Comparison of ENCODE assay signal across 11 mouse cellular contexts in the genomic region with DNA sequence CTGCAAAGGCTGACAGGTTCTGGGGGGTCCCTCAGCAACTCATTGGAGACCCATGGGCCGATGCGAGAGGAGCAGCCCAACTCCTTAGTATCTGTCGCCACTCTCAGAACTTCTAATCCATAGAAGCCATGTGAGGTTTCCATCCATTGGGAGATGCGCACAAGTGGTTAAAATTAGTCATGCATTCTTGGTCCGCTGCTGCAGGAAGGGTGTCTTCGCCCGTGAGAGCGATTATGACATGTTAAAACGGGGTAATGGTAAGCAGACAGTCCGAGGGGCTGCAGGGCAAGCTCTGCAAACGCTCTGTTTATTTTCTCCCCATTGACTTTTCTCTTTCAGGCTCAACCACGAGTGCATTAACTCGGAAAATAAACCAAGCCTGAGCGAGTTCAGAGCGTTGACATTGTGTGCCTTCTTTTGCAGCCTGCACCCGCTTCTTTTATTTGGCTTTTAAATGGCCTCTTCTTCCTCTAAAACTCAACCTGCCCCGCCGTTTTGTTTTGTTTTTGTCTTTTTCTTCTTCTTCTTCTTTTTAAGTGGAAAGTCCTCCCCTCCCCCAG.
DNase-seq lines count a peak whose midpoint lies in the region; ATAC-seq and TF ChIP-seq lines count a peak whose summit lies in the region.
"Had no signal": no experiment of that assay in that cellular context is flagged by ENCODE, and none has a peak within 500 bp of the region (broad histone marks: within the 10 kb centered on the region; RNA-seq: fewer than 3 reads in every experiment).

No protein-coding gene starts in this region.

- H3K27me3 ChIP-seq in liver, embryonic 11.5 days (replicated peaks; ENCODE audit: control insufficient read depth, insufficient read depth, low read length), result no peaks in the 10 kb centered on the region
- H3K27me3 ChIP-seq in forebrain, embryonic 13.5 days, result peaks cover 46% of the 10 kb centered on the region
- peaks cover 73% of the 10 kb centered on the region for H3K27me3 ChIP-seq in midbrain, embryonic 10.5 days (ENCODE audit: low read depth, poor library complexity, severe bottlenecking)
- H3K27me3 ChIP-seq in stomach, postnatal 0 days (ENCODE audit: control insufficient read depth, insufficient read depth, low read length), result no peaks in the 10 kb centered on the region
- H3K27me3 ChIP-seq in heart, embryonic 10.5 days (ENCODE audit: insufficient read depth, poor library complexity, severe bottlenecking), result 0 out of 2 replicates have a peak, but pooled peaks cover 4% of the 10 kb centered on the region

- no peak for ATAC-seq in liver, embryonic 11.5 days (replicated peaks; ENCODE audit: low FRiP score)
- no peak for ATAC-seq in forebrain, embryonic 13.5 days
- ATAC-seq in stomach, postnatal 0 days (ENCODE audit: low FRiP score, low TSS enrichment), result no peak
- ATAC-seq: CD4-positive, CD25-positive, alpha-beta regulatory T cell, adult 4 months had no signal

- no peaks in the 10 kb centered on the region; the same call in 1 of the 2 replicates for H3K4me1 ChIP-seq in liver, embryonic 11.5 days (replicated peaks; ENCODE audit: control insufficient read depth, insufficient read depth, low read length)
- H3K4me1 ChIP-seq in forebrain, embryonic 13.5 days, result peaks cover 16% of the 10 kb centered on the region
- H3K4me1 ChIP-seq in midbrain, embryonic 10.5 days, result peaks cover 45% of the 10 kb centered on the region
- H3K4me1 ChIP-seq in stomach, postnatal 0 days (replicated peaks; ENCODE audit: control insufficient read depth, insufficient read depth), result no peaks in the 10 kb centered on the region; the same call in 1 of the 2 replicates
- peaks cover 33% of the 10 kb centered on the region for H3K4me1 ChIP-seq in heart, embryonic 10.5 days

- H3K36me3 ChIP-seq in liver, embryonic 11.5 days (ENCODE audit: control insufficient read depth, insufficient read depth, low read length), result no peaks in the 10 kb centered on the region
- H3K36me3 ChIP-seq in forebrain, embryonic 13.5 days (ENCODE audit: poor library complexity, severe bottlenecking), result no peaks in the 10 kb centered on the region
- no peaks in the 10 kb centered on the region for H3K36me3 ChIP-seq in midbrain, embryonic 10.5 days
- H3K36me3 ChIP-seq in stomach, postnatal 0 days (ENCODE audit: control insufficient read depth, insufficient read depth, low read length), result no peaks in the 10 kb centered on the region
- no peaks in the 10 kb centered on the region for H3K36me3 ChIP-seq in heart, embryonic 10.5 days

- H3K4me3 ChIP-seq in liver, embryonic 11.5 days (ENCODE audit: low read depth, low read length), result no peak overlapping the region
- H3K4me3 ChIP-seq in forebrain, embryonic 13.5 days, result no peak overlapping the region
- H3K4me3 ChIP-seq in midbrain, embryonic 10.5 days, result peak overlapping the region; percentile 38
- H3K4me3 ChIP-seq in stomach, postnatal 0 days (ENCODE audit: low read depth, low read length), result no peak overlapping the region
- no peak overlapping the region for H3K4me3 ChIP-seq in heart, embryonic 10.5 days

- H3K9ac ChIP-seq in liver, embryonic 11.5 days (ENCODE audit: low read depth, low read length), result no peak overlapping the region
- no peak overlapping the region for H3K9ac ChIP-seq in forebrain, embryonic 13.5 days
- no peak overlapping the region for H3K9ac ChIP-seq in stomach, postnatal 0 days (ENCODE audit: low read length)

- 0 out of 2 replicates have a peak overlapping the region, but pooled peaks have one; percentile 8 for H3K4me2 ChIP-seq in liver, embryonic 11.5 days
- peak overlapping the region; percentile 8; the same call in 1 of the 2 replicates for H3K4me2 ChIP-seq in forebrain, embryonic 13.5 days
- peak overlapping the region; percentile 21 for H3K4me2 ChIP-seq in stomach, postnatal 0 days (replicated peaks; ENCODE audit: low read depth)

- no peak for TF ChIP-seq EP300 in stomach, postnatal 0 days (optimal IDR thresholded peaks at IDR 0.05)

- DNase-seq in liver, embryonic 11.5 days (ENCODE audit: low spot score), result no peak
- no peak for DNase-seq in liver
- peak; percentile 40 for DNase-seq in midbrain, embryonic 10.5 days (ENCODE audit: low spot score)
- no peak for DNase-seq in stomach, postnatal 0 days (ENCODE audit: low spot score)
- no peak for DNase-seq in thymus, postnatal 4 days
- DNase-seq in right cerebral cortex, postnatal 25 days, result no peak
- DNase-seq in heart, embryonic 10.5 days (ENCODE audit: low spot score), result no peak
- DNase-seq: gastrocnemius, postnatal 36 days; lung, adult 2 months had no signal

- WGBS in liver, embryonic 11.5 days, result 62% methylated on average over 18 of the region's 18 CpGs
- 25% methylated on average over 18 of the region's 18 CpGs for WGBS in forebrain, embryonic 13.5 days
- 16% methylated on average over 18 of the region's 18 CpGs for WGBS in midbrain, embryonic 10.5 days
- 19% methylated on average over 18 of the region's 18 CpGs for whole genome bisulfite sequencing in stomach, postnatal 0 days
- 63% methylated on average over 18 of the region's 18 CpGs for WGBS in heart, embryonic 10.5 days

- no peak for TF ChIP-seq CTCF in stomach, postnatal 0 days (IDR thresholded peaks at IDR 0.05; ENCODE audit: low read depth)

- H3K9me3 ChIP-seq in liver, embryonic 11.5 days (ENCODE audit: control insufficient read depth, low read length), result no peaks in the 10 kb centered on the region
- no peaks in the 10 kb centered on the region for H3K9me3 ChIP-seq in forebrain, embryonic 13.5 days (replicated peaks)
- H3K9me3 ChIP-seq in midbrain, embryonic 10.5 days (replicated peaks), result no peaks in the 10 kb centered on the region
- H3K9me3 ChIP-seq in stomach, postnatal 0 days (ENCODE audit: control insufficient read depth, low read length), result no peaks in the 10 kb centered on the region
- no peaks in the 10 kb centered on the region for H3K9me3 ChIP-seq in heart, embryonic 10.5 days

- H3K27ac ChIP-seq in liver, embryonic 11.5 days (ENCODE audit: low read depth, low read length), result no peak overlapping the region
- no peak overlapping the region for H3K27ac ChIP-seq in forebrain, embryonic 13.5 days
- H3K27ac ChIP-seq in midbrain, embryonic 10.5 days (replicated peaks), result peak overlapping the region; percentile 49
- H3K27ac ChIP-seq in stomach, postnatal 0 days (replicated peaks), result no peak overlapping the region
- no peak overlapping the region for H3K27ac ChIP-seq in heart, embryonic 10.5 days
